Mouse (Mus musculus): Measurements from ENCODE around the gene Chd4. TPM values are rescaled to one million over a fixed set of nuclear protein-coding genes. Genes with fewer than 3 reads are reported as not detected.

The Chd4 gene
- total RNA-seq, 2 experiments from 2014 or later, result 91.6 to 299 TPM

DNA sequence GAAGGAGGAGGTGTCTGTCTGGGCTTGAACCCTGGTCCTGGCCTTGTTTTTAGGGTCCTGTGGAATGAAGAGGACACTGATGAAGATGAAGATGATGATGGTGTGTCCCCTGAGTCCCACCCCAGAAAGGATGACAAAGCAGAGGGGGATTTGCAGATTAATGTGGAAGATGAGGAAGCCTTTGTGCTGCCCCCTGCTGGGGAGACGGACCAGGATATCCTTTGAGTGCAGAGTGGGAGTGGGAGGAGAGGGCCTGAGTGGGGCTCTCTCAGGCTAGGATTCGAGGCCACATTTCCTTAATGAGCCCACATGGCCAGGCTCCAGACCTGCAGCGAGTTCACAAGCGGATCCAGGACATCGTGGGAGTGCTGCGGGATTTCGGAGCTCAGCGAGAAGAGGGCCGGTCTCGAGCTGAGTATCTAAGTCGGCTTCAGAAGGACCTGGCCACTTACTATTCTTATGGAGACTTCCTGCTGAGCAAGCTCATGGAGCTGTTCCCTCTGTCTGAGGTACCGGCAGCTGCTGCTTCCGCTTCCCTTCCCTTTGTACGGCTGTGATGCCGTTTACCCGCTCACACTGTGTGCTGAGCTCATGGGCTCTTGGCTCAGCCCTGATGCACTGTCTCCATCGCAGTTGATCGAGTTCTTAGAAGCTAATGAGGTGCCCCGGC lies 41.4 kb downstream of the Chd4 start:
- ATAC-seq (replicated peaks; ENCODE audit: poor library complexity), result peak; percentile 52

- ATAC-seq (replicated peaks; ENCODE audit: poor library complexity), result no peak
Observed at GRCm38 (mm10) chr6:125139747-125140146, 44.0 kb downstream of the Chd4 start.

- ATAC-seq (replicated peaks; ENCODE audit: poor library complexity), result no peak
Observed at GRCm38 (mm10) chr6:125142436-125142835, 46.7 kb downstream of the Chd4 start.

GRCm38 (mm10) chr6:125143128-125143527 lies 47.3 kb downstream of the Chd4 start:
- ATAC-seq (replicated peaks; ENCODE audit: poor library complexity), result no peak

GRCm38 (mm10) chr6:125143904-125144303 lies 48.1 kb downstream of the Chd4 start:
- no peak for ATAC-seq (replicated peaks; ENCODE audit: poor library complexity)

GRCm38 (mm10) chr6:125145001-125145400 lies 49.2 kb downstream of the Chd4 start, which contains the start of gene Iffo1:
Gene Iffo1 (plus strand): TSS chr6:125145241.
- ATAC-seq (replicated peaks; ENCODE audit: poor library complexity), result peak; percentile 89

- 0 out of 2 replicates have a peak, but pooled peaks have one; percentile 1 for ATAC-seq (replicated peaks; ENCODE audit: poor library complexity)
Observed at GRCm38 (mm10) chr6:125145479-125145951, 49.7 kb downstream of the Chd4 start.

DNA sequence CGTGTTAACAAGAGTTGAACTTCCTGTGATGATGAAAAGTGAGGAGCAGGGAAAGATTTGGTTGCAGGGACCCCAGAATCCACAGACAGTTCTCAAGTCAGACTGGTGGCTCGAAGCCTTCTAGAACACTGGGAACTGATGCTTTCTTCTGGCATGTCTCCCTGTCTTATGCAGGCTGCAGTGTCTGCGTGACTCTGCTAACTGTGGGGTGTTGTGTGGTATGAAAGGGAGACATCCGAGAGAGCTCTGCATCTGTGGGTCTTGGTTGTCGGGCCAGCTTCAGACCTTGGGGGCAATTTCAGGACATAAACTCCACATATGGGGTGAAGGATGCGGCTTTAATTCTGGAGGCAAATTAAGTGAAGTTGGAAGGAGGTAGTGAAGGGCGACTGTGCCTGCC lies 50.4 kb downstream of the Chd4 start:
- no peak for ATAC-seq (replicated peaks; ENCODE audit: poor library complexity)

- peak; percentile 20; the same call in 1 of the 2 replicates for ATAC-seq (replicated peaks; ENCODE audit: poor library complexity)
Observed at GRCm38 (mm10) chr6:125146797-125147196, 51.0 kb downstream of the Chd4 start.

DNA sequence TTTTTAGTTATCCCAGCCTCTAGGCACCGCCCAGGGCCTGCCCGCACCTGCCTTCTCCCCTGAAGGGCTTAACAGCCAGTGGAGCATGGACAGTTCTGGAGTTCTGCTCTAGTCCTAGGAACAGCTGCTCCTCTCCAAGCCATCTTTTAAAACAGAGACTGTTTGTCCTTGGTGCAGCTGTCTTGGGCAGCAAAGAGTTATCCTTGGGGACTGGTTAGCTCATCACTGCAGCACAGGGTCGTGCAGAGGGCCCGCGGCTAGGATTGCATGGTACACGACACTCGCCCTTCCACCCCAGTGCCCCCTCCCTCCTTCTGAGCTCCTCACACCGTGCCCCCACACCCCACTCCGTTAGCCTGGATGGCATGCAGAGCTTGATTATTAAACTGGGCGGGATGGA lies 51.5 kb downstream of the Chd4 start:
- no peak for ATAC-seq (replicated peaks; ENCODE audit: poor library complexity)

- ATAC-seq (replicated peaks; ENCODE audit: poor library complexity), result no peak
Observed at GRCm38 (mm10) chr6:125148251-125148925, 52.6 kb downstream of the Chd4 start.

- no peak for ATAC-seq (replicated peaks; ENCODE audit: poor library complexity)
Observed at GRCm38 (mm10) chr6:125148926-125149568, 53.3 kb downstream of the Chd4 start.

DNA sequence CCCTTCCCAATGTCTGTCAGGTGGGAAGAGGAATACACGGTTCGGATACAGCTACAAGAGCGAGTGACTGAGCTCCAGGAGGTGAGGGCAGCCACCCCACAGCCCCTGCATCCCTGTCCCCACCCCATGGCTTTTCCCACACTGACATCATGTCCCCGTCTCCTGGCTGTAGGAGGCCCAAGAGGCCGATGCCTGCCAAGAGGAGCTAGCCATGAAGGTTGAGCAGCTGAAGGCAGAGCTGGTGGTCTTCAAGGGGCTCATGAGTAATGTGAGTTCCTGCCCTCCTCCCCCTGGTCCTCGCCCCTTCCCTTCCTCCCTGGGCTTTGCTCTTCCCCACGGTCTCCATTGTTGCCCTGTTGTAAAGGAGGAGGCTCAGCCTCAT lies 53.8 kb downstream of the Chd4 start:
- ATAC-seq (replicated peaks; ENCODE audit: poor library complexity), result no peak

DNA sequence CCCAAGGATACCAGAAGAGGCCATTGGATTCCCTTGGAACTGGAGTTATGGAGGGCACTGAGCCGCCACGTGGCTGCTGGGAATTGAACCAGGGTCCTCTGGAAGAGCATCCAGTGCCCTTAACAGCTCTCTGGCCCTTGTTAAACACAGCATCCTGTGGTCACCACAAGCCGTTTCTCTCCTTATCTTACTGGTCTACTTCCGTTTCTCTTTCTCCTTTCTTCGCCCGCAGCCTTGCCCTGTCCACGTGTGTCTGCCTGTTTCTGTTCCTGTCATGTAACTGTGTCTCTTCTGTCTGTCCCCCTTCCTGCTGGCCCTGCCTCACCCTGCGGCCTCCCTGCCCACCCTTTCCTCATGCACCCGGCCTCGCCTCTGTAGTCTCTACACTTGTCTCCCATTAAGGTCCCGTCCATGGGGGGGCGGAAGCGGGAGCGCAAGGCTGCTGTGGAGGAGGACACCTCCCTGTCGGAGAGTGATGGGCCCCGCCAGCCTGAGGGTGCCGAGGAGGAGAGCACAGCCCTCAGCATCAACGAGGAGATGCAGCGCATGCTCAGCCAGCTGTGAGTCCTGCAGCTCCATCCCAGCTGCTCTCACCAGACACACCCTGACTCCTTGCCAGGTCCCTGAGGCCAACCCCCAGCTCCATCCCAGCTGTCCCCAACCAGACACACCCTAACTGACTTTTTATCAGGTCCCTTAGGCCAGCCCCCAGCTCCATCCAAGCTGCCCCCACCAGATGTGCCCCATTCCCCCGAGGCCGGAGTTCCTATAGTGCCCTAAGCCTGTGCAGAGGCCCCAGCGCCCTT lies 56.6 kb downstream of the Chd4 start:
- ATAC-seq (replicated peaks; ENCODE audit: poor library complexity), result peak; percentile 56

- no peak for ATAC-seq (replicated peaks; ENCODE audit: poor library complexity)
Observed at GRCm38 (mm10) chr6:125153018-125153389, 57.2 kb downstream of the Chd4 start.

GRCm38 (mm10) chr6:125153682-125154081 lies 57.9 kb downstream of the Chd4 start:
- ATAC-seq (replicated peaks; ENCODE audit: poor library complexity), result no peak

GRCm38 (mm10) chr6:125154550-125154949 lies 58.8 kb downstream of the Chd4 start:
- peak; percentile 47 for ATAC-seq (replicated peaks; ENCODE audit: poor library complexity)

DNA sequence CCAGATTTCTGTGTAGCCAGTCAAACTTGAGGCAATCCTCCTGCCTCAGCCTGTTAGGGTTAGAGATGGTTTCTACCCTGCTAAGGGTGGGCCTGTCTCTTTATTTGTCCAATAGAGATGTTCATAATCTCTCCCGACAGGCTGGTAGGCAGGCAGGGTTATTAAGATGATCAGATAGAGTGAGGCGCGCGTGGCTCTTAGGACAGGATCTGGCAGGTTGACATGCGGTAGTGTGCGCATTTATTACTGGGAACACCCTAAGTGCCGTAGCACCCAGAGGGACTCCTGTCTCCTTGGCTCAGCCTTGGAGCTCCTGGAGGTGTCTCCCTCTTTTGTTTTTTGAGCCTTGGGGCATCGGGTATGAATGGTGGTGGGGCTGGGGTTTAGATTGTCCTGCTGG lies 59.5 kb downstream of the Chd4 start:
- ATAC-seq (replicated peaks; ENCODE audit: poor library complexity), result 0 out of 2 replicates have a peak, but pooled peaks have one; percentile 16

- no peak for ATAC-seq (replicated peaks; ENCODE audit: poor library complexity)
Observed at GRCm38 (mm10) chr6:125156491-125156890, 60.7 kb downstream of the Chd4 start.

DNA sequence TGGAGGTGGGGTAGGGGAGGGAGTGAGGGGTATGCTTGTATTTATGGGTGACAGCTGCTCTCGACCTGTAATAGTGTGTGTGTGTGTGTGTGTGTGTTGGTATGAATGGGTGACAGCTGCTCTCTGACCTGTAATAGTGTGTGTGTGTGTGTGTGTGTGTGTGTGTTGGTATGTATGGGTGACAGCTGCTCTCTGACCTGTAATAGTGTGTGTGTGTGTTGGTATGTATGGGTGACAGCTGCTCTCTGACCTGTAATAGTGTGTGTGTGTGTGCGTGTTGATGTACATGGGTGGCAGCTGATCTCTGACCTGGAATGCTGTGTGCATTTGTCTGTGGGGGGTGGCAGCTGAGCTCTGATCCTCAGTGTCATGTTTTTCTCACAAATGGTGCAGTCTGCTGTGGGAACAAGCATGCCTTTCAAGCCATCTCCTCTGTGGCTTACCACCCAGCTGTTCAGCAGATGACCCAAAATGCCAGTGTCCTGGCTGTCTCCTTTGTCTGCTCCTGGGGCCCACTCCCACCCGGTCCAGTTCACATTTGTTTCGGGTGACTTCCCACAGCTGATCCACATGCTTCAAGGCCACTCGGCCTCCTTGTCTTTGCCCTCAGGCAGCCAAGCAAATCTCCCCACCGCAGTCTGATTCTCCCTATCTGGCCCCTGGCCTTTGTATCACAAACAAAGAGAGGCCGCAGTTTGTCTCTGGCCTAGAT lies 61.3 kb downstream of the Chd4 start:
- ATAC-seq (replicated peaks; ENCODE audit: poor library complexity), result no peak

Data from megakaryocyte progenitor cell, adult 5-6 weeks (primary cell).